Mouse (Mus musculus): ENCODE measurements around the gene 1190002N15Rik. TPM values are rescaled to one million over a fixed set of nuclear protein-coding genes. Genes with fewer than 3 reads are reported as not detected.

1190002N15Rik gene
- total and polyA plus RNA-seq, 3 experiments, result not detected

- Histone ChIP-seq H3K9me3 (replicated peaks; ENCODE audit: low read length) (peaks cover 58% of the 10 kb centered on the region), H3K36me3 (replicated peaks in 1 of 2; ENCODE audit: control insufficient read depth in 1 of 2, insufficient read depth in 1 of 2, low read length in 1 of 2) (no peaks in the 10 kb centered on the region), H3K4me2 (ENCODE audit: insufficient read depth, low read depth, poor library complexity, severe bottlenecking) (no peak overlapping the region), H3K4me3 (replicated peaks in 1 of 3; ENCODE audit: low read depth in 2 of 3, low read length in 2 of 3, poor library complexity in 1 of 3) (no peak overlapping the region), H3K27ac (ENCODE audit: insufficient read depth, low read depth) (no peak overlapping the region), H3K79me2 (replicated peaks; ENCODE audit: control insufficient read depth, extremely low read depth, insufficient read depth, poor library complexity, severe bottlenecking) (no peaks in the 10 kb centered on the region), H3K4me1 (ENCODE audit: control insufficient read depth in 1 of 2, insufficient read depth in 2 of 2) (no peaks in the 10 kb centered on the region), H3K9ac (ENCODE audit: insufficient read depth, low read depth) (no peak overlapping the region), H3K27me3 (replicated peaks) (no peaks in the 10 kb centered on the region)
- DNase-seq (ENCODE audit: extremely low read depth), result no peak
- dilution Hi-C loops (cut with MboI; ENCODE audit: extremely low pct_ligation_motif_present, extremely low pct_unique_long_range_greater_than_20kb, low sequenced_read_pairs) (no loop called here), in situ Hi-C loops (cut with MboI; ENCODE audit: low pct_ligation_motif_present, low pct_unique_long_range_greater_than_20kb, low sequenced_read_pairs) (no loop called here)
- TF ChIP-seq USF2 (conservative IDR thresholded peaks at IDR 0.05; ENCODE audit: low read depth, low read length), result no peak
- no peak for TF ChIP-seq POLR2A (IDR thresholded peaks at IDR 0.05; ENCODE audit: low read depth, low read length)
- TF ChIP-seq CHD2 (IDR thresholded peaks at IDR 0.05; ENCODE audit: low read length), result no peak
- TF ChIP-seq UBTF (IDR thresholded peaks at IDR 0.05; ENCODE audit: low read depth, low read length), result no peak
- TF ChIP-seq MAFK (IDR thresholded peaks at IDR 0.05; ENCODE audit: insufficient replicate concordance, low read length), result no peak
- no peak for TF ChIP-seq TCF12 (IDR thresholded peaks at IDR 0.05; ENCODE audit: low read depth, low read length)
- TF ChIP-seq EP300 (IDR thresholded peaks at IDR 0.05; ENCODE audit: low read length), result no peak
- TF ChIP-seq RCOR1 (conservative IDR thresholded peaks at IDR 0.05; ENCODE audit: low read depth, low read length), result no peak
- no peak for TF ChIP-seq BHLHE40 (IDR thresholded peaks at IDR 0.05; ENCODE audit: low read depth, low read length)
- no peak for TF ChIP-seq NRF1 (IDR thresholded peaks at IDR 0.05; ENCODE audit: low read depth, low read length)
- no peak for TF ChIP-seq JUN (IDR thresholded peaks at IDR 0.05; ENCODE audit: insufficient read depth, low read depth, low read length)
Observed at GRCm38 (mm10) chr9:94479382-94479781, 58.5 kb downstream of the 1190002N15Rik start.

- no peak overlapping the region for H3K4me3 ChIP-seq (replicated peaks in 1 of 3; ENCODE audit: low read depth in 2 of 3, low read length in 2 of 3, poor library complexity in 1 of 3)
- dilution Hi-C loops (cut with MboI; ENCODE audit: extremely low pct_ligation_motif_present, extremely low pct_unique_long_range_greater_than_20kb, low sequenced_read_pairs) (no loop called here), in situ Hi-C loops (cut with MboI; ENCODE audit: low pct_ligation_motif_present, low pct_unique_long_range_greater_than_20kb, low sequenced_read_pairs) (no loop called here)
- no peak overlapping the region for H3K27ac ChIP-seq (ENCODE audit: insufficient read depth, low read depth)
- TF ChIP-seq MAZ (IDR thresholded peaks at IDR 0.05; ENCODE audit: low read depth, low read length) (no peak), MXI1 (IDR thresholded peaks at IDR 0.05; ENCODE audit: low read depth, low read length) (no peak), ZMIZ1 (IDR thresholded peaks at IDR 0.05; ENCODE audit: low read depth, low read length) (no peak), UBTF (IDR thresholded peaks at IDR 0.05; ENCODE audit: low read depth, low read length) (no peak), POLR2AphosphoS2 (IDR thresholded peaks at IDR 0.05; ENCODE audit: low read depth, low read length) (no peak), MAFK (IDR thresholded peaks at IDR 0.05; ENCODE audit: insufficient replicate concordance, low read length) (no peak), MYC (IDR thresholded peaks at IDR 0.05; ENCODE audit: low read depth, low read length) (no peak), POLR2A (IDR thresholded peaks at IDR 0.05; ENCODE audit: low read depth, low read length) (no peak), PAX5 (IDR thresholded peaks at IDR 0.05; ENCODE audit: low read length) (no peak), SIN3A (IDR thresholded peaks at IDR 0.05; ENCODE audit: low read length) (no peak), RAD21 (IDR thresholded peaks at IDR 0.05; ENCODE audit: low read depth, low read length) (no peak), CHD2 (IDR thresholded peaks at IDR 0.05; ENCODE audit: low read length) (no peak), ELF1 (IDR thresholded peaks at IDR 0.05; ENCODE audit: low read depth, low read length) (no peak), ZNF384 (IDR thresholded peaks at IDR 0.05; ENCODE audit: low read depth, low read length) (no peak), NRF1 (IDR thresholded peaks at IDR 0.05; ENCODE audit: low read depth, low read length) (no peak)
- no peak overlapping the region for H3K9ac ChIP-seq (ENCODE audit: insufficient read depth, low read depth)
- no peaks in the 10 kb centered on the region for H3K4me1 ChIP-seq (ENCODE audit: control insufficient read depth in 1 of 2, insufficient read depth in 2 of 2)
- H3K4me2 ChIP-seq (ENCODE audit: insufficient read depth, low read depth, poor library complexity, severe bottlenecking), result no peak overlapping the region
- no peaks in the 10 kb centered on the region for H3K79me2 ChIP-seq (replicated peaks; ENCODE audit: control insufficient read depth, extremely low read depth, insufficient read depth, poor library complexity, severe bottlenecking)
- H3K36me3 ChIP-seq (replicated peaks in 1 of 2; ENCODE audit: control insufficient read depth in 1 of 2, insufficient read depth in 1 of 2, low read length in 1 of 2), result no peaks in the 10 kb centered on the region
- peaks cover 60% of the 10 kb centered on the region for H3K9me3 ChIP-seq (replicated peaks; ENCODE audit: low read length)
- DNase-seq (ENCODE audit: extremely low read depth), result no peak
- no peaks in the 10 kb centered on the region for H3K27me3 ChIP-seq (replicated peaks)
Observed at GRCm38 (mm10) chr9:94478954-94479353, 58.9 kb downstream of the 1190002N15Rik start.
